10 mouse cellular contexts compared by ENCODE assay signal in genomic region chr17:34958734-34959129, GRCm38 (mm10). TPM values are rescaled to one million over a fixed set of nuclear protein-coding genes. Genes with fewer than 3 reads are reported as not detected.
DNase-seq lines count a peak whose midpoint lies in the region; ATAC-seq and TF ChIP-seq lines count a peak whose summit lies in the region.
"Not testable (repeated sequence)": the region's sequence is repeated elsewhere in the genome, so short reads cannot be mapped to it uniquely, and the experiment has no call there.
"Had no signal": no experiment of that assay in that cellular context is flagged by ENCODE, and none has a peak within 500 bp of the region (broad histone marks: within the 10 kb centered on the region; RNA-seq: fewer than 3 reads in every experiment).

No protein-coding gene starts in this region.

- 0 out of 2 replicates have a peak, but pooled peaks have one; percentile 3 for ATAC-seq in heart, embryonic 11.5 days (replicated peaks; ENCODE audit: insufficient number of reproducible peaks, low FRiP score, low TSS enrichment)
- not testable (repeated sequence) for ATAC-seq in hindbrain, postnatal 0 days; stomach, embryonic 16.5 days (ENCODE audit: insufficient read depth, low FRiP score)
- ATAC-seq in limb, embryonic 11.5 days (ENCODE audit: insufficient number of reproducible peaks, low FRiP score, low TSS enrichment, low read depth), result peak; percentile 32; the same call in 1 of the 2 replicates
- ATAC-seq in lung, embryonic 14.5 days (ENCODE audit: insufficient read depth), result peak; percentile 15
- ATAC-seq in midbrain, postnatal 0 days (ENCODE audit: low FRiP score), result peak; percentile 61

- H3K27me3 ChIP-seq in erythroblast, embryonic 14.5 days (ENCODE audit: control insufficient read depth), result peaks cover 74% of the 10 kb centered on the region
- not testable (repeated sequence) for H3K27me3 ChIP-seq in heart, embryonic 11.5 days (ENCODE audit: control insufficient read depth, insufficient read depth, low read length); hindbrain, postnatal 0 days (ENCODE audit: insufficient read depth, low read length); limb, embryonic 11.5 days (ENCODE audit: control insufficient read depth, insufficient read depth, low read length); lung, embryonic 14.5 days (ENCODE audit: insufficient read depth, low read length); midbrain, postnatal 0 days (ENCODE audit: insufficient read depth, low read length); stomach, embryonic 16.5 days (ENCODE audit: control insufficient read depth, insufficient read depth, low read length)

- H3K9ac ChIP-seq in heart, embryonic 11.5 days (ENCODE audit: low read depth, low read length); hindbrain, postnatal 0 days (replicated peaks; ENCODE audit: low read length); limb, embryonic 11.5 days (ENCODE audit: low read length); midbrain, postnatal 0 days (replicated peaks; ENCODE audit: low read length, poor library complexity, severe bottlenecking); stomach, embryonic 16.5 days (ENCODE audit: low read length): not testable (repeated sequence)
- 0 out of 2 replicates have a peak overlapping the region, but pooled peaks have one; percentile 13 for H3K9ac ChIP-seq in lung, embryonic 14.5 days

- H3K9me3 ChIP-seq in erythroblast, embryonic 14.5 days (ENCODE audit: control insufficient read depth, low read length); heart, embryonic 11.5 days (replicated peaks; ENCODE audit: control insufficient read depth, low read length); hindbrain, postnatal 0 days (ENCODE audit: low read length); limb, embryonic 11.5 days (ENCODE audit: control insufficient read depth, low read length); lung, embryonic 14.5 days (ENCODE audit: low read depth, low read length); midbrain, postnatal 0 days (ENCODE audit: low read length); stomach, embryonic 16.5 days (replicated peaks; ENCODE audit: control insufficient read depth, low read length): not testable (repeated sequence)

- peak overlapping the region; percentile 47 for H3K4me3 ChIP-seq in erythroblast, embryonic 14.5 days (replicated peaks)
- H3K4me3 ChIP-seq in heart, embryonic 11.5 days (ENCODE audit: low read depth, low read length), result peak overlapping the region; percentile 58
- H3K4me3 ChIP-seq in hindbrain, postnatal 0 days (ENCODE audit: low read length), result peak overlapping the region; percentile 41
- peak overlapping the region; percentile 48 for H3K4me3 ChIP-seq in limb, embryonic 11.5 days (ENCODE audit: low read depth, low read length)
- H3K4me3 ChIP-seq in lung, embryonic 14.5 days (ENCODE audit: low read depth, low read length), result peak overlapping the region; percentile 41
- H3K4me3 ChIP-seq in midbrain, postnatal 0 days (ENCODE audit: low read depth, low read length), result peak overlapping the region; percentile 36; the same call in 1 of the 2 replicates
- H3K4me3 ChIP-seq in stomach, embryonic 16.5 days (replicated peaks; ENCODE audit: low read length), result peak overlapping the region; percentile 62

- not testable (repeated sequence) for H3K27ac ChIP-seq in heart, embryonic 11.5 days (ENCODE audit: low read depth, low read length); hindbrain, postnatal 0 days; limb, embryonic 11.5 days (replicated peaks; ENCODE audit: low read depth, low read length); lung, embryonic 14.5 days (ENCODE audit: low read depth); midbrain, postnatal 0 days (ENCODE audit: low read depth, low read length); stomach, embryonic 16.5 days (ENCODE audit: low read length)

- DNase-seq in adrenal gland, adult 2 months, result peak; percentile 51
- not testable (repeated sequence) for DNase-seq in hindbrain, postnatal 0 days (ENCODE audit: low spot score); limb, embryonic 11.5 days (ENCODE audit: low spot score); lung, embryonic 14.5 days; midbrain, postnatal 0 days (ENCODE audit: low spot score)

- H3K4me2 ChIP-seq in heart, embryonic 11.5 days, result peak overlapping the region; percentile 84
- peak overlapping the region; percentile 66 for H3K4me2 ChIP-seq in hindbrain, postnatal 0 days (ENCODE audit: low read depth, low read length)
- peak overlapping the region; percentile 60 for H3K4me2 ChIP-seq in limb, embryonic 11.5 days (ENCODE audit: low read depth, severe bottlenecking)
- peak overlapping the region; percentile 79 for H3K4me2 ChIP-seq in lung, embryonic 14.5 days
- H3K4me2 ChIP-seq in midbrain, postnatal 0 days (ENCODE audit: low read depth, low read length, poor library complexity, severe bottlenecking), result peak overlapping the region; percentile 48
- peak overlapping the region; percentile 48 for H3K4me2 ChIP-seq in stomach, embryonic 16.5 days (ENCODE audit: low read depth, low read length)

- WGBS in heart, embryonic 11.5 days (ENCODE audit: insufficient replicate concordance), result 4% methylated on average over 28 of the region's 47 CpGs
- 3% methylated on average over 7 of the region's 47 CpGs for WGBS in hindbrain, postnatal 0 days
- WGBS in limb, embryonic 11.5 days, result 1% methylated on average over 19 of the region's 47 CpGs
- 0% methylated on average over 13 of the region's 47 CpGs for WGBS in lung, embryonic 14.5 days
- whole genome bisulfite sequencing in midbrain, postnatal 0 days, result 0% methylated on average over 25 of the region's 47 CpGs
- under 1% methylated on average over 25 of the region's 47 CpGs for WGBS in stomach, embryonic 16.5 days

- not testable (repeated sequence) for H3K36me3 ChIP-seq in erythroblast, embryonic 14.5 days (ENCODE audit: control insufficient read depth); heart, embryonic 11.5 days (ENCODE audit: control insufficient read depth, insufficient read depth, low read length); hindbrain, postnatal 0 days (ENCODE audit: insufficient read depth, low read length); limb, embryonic 11.5 days (ENCODE audit: control insufficient read depth, insufficient read depth, low read length); lung, embryonic 14.5 days (ENCODE audit: insufficient read depth); midbrain, postnatal 0 days (ENCODE audit: insufficient read depth, low read length); stomach, embryonic 16.5 days (ENCODE audit: control insufficient read depth, insufficient read depth, low read length)

- peaks cover 12% of the 10 kb centered on the region for H3K4me1 ChIP-seq in erythroblast, embryonic 14.5 days (ENCODE audit: control insufficient read depth)
- not testable (repeated sequence) for H3K4me1 ChIP-seq in heart, embryonic 11.5 days (ENCODE audit: control insufficient read depth, insufficient read depth, low read length); hindbrain, postnatal 0 days (ENCODE audit: insufficient read depth, low read length); limb, embryonic 11.5 days (ENCODE audit: control insufficient read depth, insufficient read depth, low read length); lung, embryonic 14.5 days (ENCODE audit: insufficient read depth); midbrain, postnatal 0 days (ENCODE audit: insufficient read depth, low read length)
- H3K4me1 ChIP-seq in stomach, embryonic 16.5 days (ENCODE audit: control insufficient read depth, insufficient read depth, low read length), result peaks cover 17% of the 10 kb centered on the region

- TF ChIP-seq CTCF in hindbrain, postnatal 0 days (IDR thresholded peaks at IDR 0.05; ENCODE audit: low read depth); lung, embryonic 14.5 days (IDR thresholded peaks at IDR 0.05; ENCODE audit: low read depth); midbrain, postnatal 0 days (IDR thresholded peaks at IDR 0.05): not testable (repeated sequence)

RNA-seq across cellular contexts. Expression of gene Hspa1b, which starts 0.3 kb away (rescaled TPM):
- 100 to 1,000 TPM in 1 of 2 experiments, 10 to 100 TPM in 1; 36.3 to 634 TPM for total RNA-seq in adrenal gland, adult 2 months (2021)
- polyA plus RNA-seq in adrenal gland, adult 2 months (2012; rRNA removed), result 48.4 and 85.4 TPM in 2 replicates
- polyA plus RNA-seq in erythroblast, embryonic 14.5 days (2012), result 408 and 454 TPM in 2 replicates
- 0.48 and 0.50 TPM in 2 replicates for polyA plus RNA-seq in heart, embryonic 11.5 days (2014; fragmentation: Nextera tagmentation; extraction: Ambion mirVana)
- 15.2 and 20.4 TPM in 2 replicates for total RNA-seq in hindbrain, postnatal 0 days (2014; rRNA removed)
- polyA plus RNA-seq in hindbrain, postnatal 0 days (2015; fragmentation: Nextera tagmentation; extraction: Ambion mirVana), result 0.51 and 0.55 TPM in 2 replicates
- 0.43 and 0.44 TPM in 2 replicates for polyA plus RNA-seq in limb, embryonic 11.5 days (2014; fragmentation: Nextera tagmentation; extraction: Ambion mirVana)
- polyA plus RNA-seq in lung, embryonic 14.5 days (2014; fragmentation: Nextera tagmentation; extraction: Ambion mirVana), result 0.16 and 0.35 TPM in 2 replicates
- total RNA-seq in midbrain, postnatal 0 days (2014; rRNA removed), result 16.8 and 18.2 TPM in 2 replicates
- polyA plus RNA-seq in midbrain, postnatal 0 days (2015; fragmentation: Nextera tagmentation; extraction: Ambion mirVana), result 0.47 and 0.79 TPM in 2 replicates
- polyA plus RNA-seq in stomach, embryonic 16.5 days (2015; fragmentation: Nextera tagmentation; extraction: Ambion mirVana), result 0.94 and 1.4 TPM in 2 replicates

RNA-seq across cellular contexts. Expression of gene Gm20481, which starts 11.0 kb away (rescaled TPM):
- under 1 TPM in 1 of 2 experiments, not detected in 1; 0.58 TPM for total RNA-seq in adrenal gland, adult 2 months (2021)
- polyA plus RNA-seq in adrenal gland, adult 2 months (2012; rRNA removed), result 1.1 and 1.2 TPM in 2 replicates
- not detected in 2 replicates for polyA plus RNA-seq in erythroblast, embryonic 14.5 days (2012)
- not detected in 2 replicates for polyA plus RNA-seq in heart, embryonic 11.5 days (2014; fragmentation: Nextera tagmentation; extraction: Ambion mirVana)
- not detected in 2 replicates for total RNA-seq in hindbrain, postnatal 0 days (2014; rRNA removed)
- not detected in 2 replicates for polyA plus RNA-seq in hindbrain, postnatal 0 days (2015; fragmentation: Nextera tagmentation; extraction: Ambion mirVana)
- polyA plus RNA-seq in limb, embryonic 11.5 days (2014; fragmentation: Nextera tagmentation; extraction: Ambion mirVana), result 0.36 and 0.43 TPM in 2 replicates
- polyA plus RNA-seq in lung, embryonic 14.5 days (2014; fragmentation: Nextera tagmentation; extraction: Ambion mirVana), result 1.3 TPM in 1 of 2 replicates, not detected in the other
- not detected in 2 replicates for total RNA-seq in midbrain, postnatal 0 days (2014; rRNA removed)
- polyA plus RNA-seq in midbrain, postnatal 0 days (2015; fragmentation: Nextera tagmentation; extraction: Ambion mirVana), result not detected in 2 replicates
- 0.27 TPM in 1 of 2 replicates, not detected in the other for polyA plus RNA-seq in stomach, embryonic 16.5 days (2015; fragmentation: Nextera tagmentation; extraction: Ambion mirVana)
- total RNA-seq: adrenal gland, postnatal 4 days; gastrocnemius, postnatal 4 days had no signal

RNA-seq across cellular contexts. Expression of gene Hspa1a, which starts 13.2 kb away (rescaled TPM):
- total RNA-seq in adrenal gland, adult 2 months (2021), result 100 to 1,000 TPM in 1 of 2 experiments, 10 to 100 TPM in 1; 16.3 to 253 TPM
- polyA plus RNA-seq in adrenal gland, adult 2 months (2012; rRNA removed), result 37.1 and 55.2 TPM in 2 replicates
- polyA plus RNA-seq in erythroblast, embryonic 14.5 days (2012), result 195 and 214 TPM in 2 replicates
- polyA plus RNA-seq in heart, embryonic 11.5 days (2014; fragmentation: Nextera tagmentation; extraction: Ambion mirVana), result 1.9 and 2.5 TPM in 2 replicates
- total RNA-seq in hindbrain, postnatal 0 days (2014; rRNA removed), result 25.0 and 29.0 TPM in 2 replicates
- 13.6 and 14.7 TPM in 2 replicates for polyA plus RNA-seq in hindbrain, postnatal 0 days (2015; fragmentation: Nextera tagmentation; extraction: Ambion mirVana)
- polyA plus RNA-seq in limb, embryonic 11.5 days (2014; fragmentation: Nextera tagmentation; extraction: Ambion mirVana), result 0.75 and 4.0 TPM in 2 replicates
- 2.0 and 2.1 TPM in 2 replicates for polyA plus RNA-seq in lung, embryonic 14.5 days (2014; fragmentation: Nextera tagmentation; extraction: Ambion mirVana)
- 34.9 TPM in 2 replicates for total RNA-seq in midbrain, postnatal 0 days (2014; rRNA removed)
- 18.2 and 19.8 TPM in 2 replicates for polyA plus RNA-seq in midbrain, postnatal 0 days (2015; fragmentation: Nextera tagmentation; extraction: Ambion mirVana)
- 13.7 and 16.3 TPM in 2 replicates for polyA plus RNA-seq in stomach, embryonic 16.5 days (2015; fragmentation: Nextera tagmentation; extraction: Ambion mirVana)

RNA-seq across cellular contexts. Expression of gene Hspa1l, which starts 13.8 kb away (rescaled TPM):
- under 1 TPM; 0.28 to 0.29 TPM for total RNA-seq in adrenal gland, adult 2 months (2021)
- polyA plus RNA-seq in adrenal gland, adult 2 months (2012; rRNA removed), result 0.11 and 0.17 TPM in 2 replicates
- polyA plus RNA-seq in erythroblast, embryonic 14.5 days (2012), result 0.04 TPM in 1 of 2 replicates, not detected in the other
- polyA plus RNA-seq in heart, embryonic 11.5 days (2014; fragmentation: Nextera tagmentation; extraction: Ambion mirVana), result 1.7 and 4.0 TPM in 2 replicates
- 0.99 and 1.4 TPM in 2 replicates for total RNA-seq in hindbrain, postnatal 0 days (2014; rRNA removed)
- 0.76 TPM in 2 replicates for polyA plus RNA-seq in hindbrain, postnatal 0 days (2015; fragmentation: Nextera tagmentation; extraction: Ambion mirVana)
- 1.5 and 1.6 TPM in 2 replicates for polyA plus RNA-seq in limb, embryonic 11.5 days (2014; fragmentation: Nextera tagmentation; extraction: Ambion mirVana)
- polyA plus RNA-seq in lung, embryonic 14.5 days (2014; fragmentation: Nextera tagmentation; extraction: Ambion mirVana), result 0.83 and 1.1 TPM in 2 replicates
- total RNA-seq in midbrain, postnatal 0 days (2014; rRNA removed), result 1.4 and 1.6 TPM in 2 replicates
- polyA plus RNA-seq in midbrain, postnatal 0 days (2015; fragmentation: Nextera tagmentation; extraction: Ambion mirVana), result 0.73 and 0.81 TPM in 2 replicates
- polyA plus RNA-seq in stomach, embryonic 16.5 days (2015; fragmentation: Nextera tagmentation; extraction: Ambion mirVana), result 0.96 and 1.4 TPM in 2 replicates

RNA-seq across cellular contexts. Expression of gene Lsm2, which starts 22.9 kb away (rescaled TPM):
- 10 to 100 TPM; 32.9 to 45.8 TPM for total RNA-seq in adrenal gland, adult 2 months (2021)
- 82.4 and 84.8 TPM in 2 replicates for polyA plus RNA-seq in adrenal gland, adult 2 months (2012; rRNA removed)
- 15.9 and 21.4 TPM in 2 replicates for polyA plus RNA-seq in erythroblast, embryonic 14.5 days (2012)
- polyA plus RNA-seq in heart, embryonic 11.5 days (2014; fragmentation: Nextera tagmentation; extraction: Ambion mirVana), result 162 and 169 TPM in 2 replicates
- total RNA-seq in hindbrain, postnatal 0 days (2014; rRNA removed), result 35.5 and 43.1 TPM in 2 replicates
- 106 and 110 TPM in 2 replicates for polyA plus RNA-seq in hindbrain, postnatal 0 days (2015; fragmentation: Nextera tagmentation; extraction: Ambion mirVana)
- polyA plus RNA-seq in limb, embryonic 11.5 days (2014; fragmentation: Nextera tagmentation; extraction: Ambion mirVana), result 266 and 271 TPM in 2 replicates
- polyA plus RNA-seq in lung, embryonic 14.5 days (2014; fragmentation: Nextera tagmentation; extraction: Ambion mirVana), result 241 and 265 TPM in 2 replicates
- 17.6 and 35.3 TPM in 2 replicates for total RNA-seq in midbrain, postnatal 0 days (2014; rRNA removed)
- polyA plus RNA-seq in midbrain, postnatal 0 days (2015; fragmentation: Nextera tagmentation; extraction: Ambion mirVana), result 93.0 and 94.9 TPM in 2 replicates
- polyA plus RNA-seq in stomach, embryonic 16.5 days (2015; fragmentation: Nextera tagmentation; extraction: Ambion mirVana), result 145 and 146 TPM in 2 replicates

Comparison
In these comparisons a context has a peak if more than half of its experiments do, and no peak if none do; other contexts are left out.
1. RNA of gene Hspa1b, which starts 0.3 kb away (polyA plus RNA-seq): 408 to 454 TPM in erythroblast, embryonic 14.5 days and 48.4 to 85.4 TPM in adrenal gland, adult 2 months; 0.94 to 1.4 TPM in stomach, embryonic 16.5 days, 0.47 to 0.79 TPM in midbrain, postnatal 0 days, 0.51 to 0.55 TPM in hindbrain, postnatal 0 days, 0.48 to 0.50 TPM in heart, embryonic 11.5 days, 0.43 to 0.44 TPM in limb, embryonic 11.5 days and 0.16 to 0.35 TPM in lung, embryonic 14.5 days; every median in the first group is over 10 times any median in the second.
2. Peak in every context shown above with its lines, with median percentiles within 50 percentile points of each other: H3K4me3 ChIP-seq and H3K4me2 ChIP-seq.